Mouse (Mus musculus): Measurements from ENCODE around the gene Tmpo. TPM values are rescaled to one million over a fixed set of nuclear protein-coding genes. Genes with fewer than 3 reads are reported as not detected.
A peak's percentile ranks its signal among the peaks of the same experiment; 100 is the strongest.
"Not testable (repeated sequence)": the region's sequence is repeated elsewhere in the genome, so short reads cannot be mapped to it uniquely, and the experiment has no call there.

The Tmpo gene
- polyA plus RNA-seq, 1 experiment from 2014 or later: 139 TPM

GRCm38 (mm10) chr10:91188684-91189287 lies 7.7 kb upstream of the Tmpo start:
- Histone ChIP-seq H3K36me3 (ENCODE audit: control insufficient read depth, insufficient read depth) (no peaks in the 10 kb centered on the region), H3K27ac (ENCODE audit: low read length) (no peak overlapping the region), H3K4me2 (ENCODE audit: low read length) (no peak overlapping the region), H3K9me3 (ENCODE audit: control insufficient read depth, low read length) (no peaks in the 10 kb centered on the region), H3K27me3 (replicated peaks; ENCODE audit: control insufficient read depth, insufficient read depth, low read length) (no peaks in the 10 kb centered on the region), H3K4me1 (replicated peaks; ENCODE audit: control insufficient read depth, insufficient read depth, low read length) (peaks cover 10% of the 10 kb centered on the region), H3K9ac (replicated peaks; ENCODE audit: low read depth, low read length) (no peak overlapping the region), H3K4me3 (replicated peaks; ENCODE audit: low read length) (no peak overlapping the region)
- no peak for ATAC-seq
- WGBS: 75% methylated on average over 5 of the region's 5 CpGs

DNA sequence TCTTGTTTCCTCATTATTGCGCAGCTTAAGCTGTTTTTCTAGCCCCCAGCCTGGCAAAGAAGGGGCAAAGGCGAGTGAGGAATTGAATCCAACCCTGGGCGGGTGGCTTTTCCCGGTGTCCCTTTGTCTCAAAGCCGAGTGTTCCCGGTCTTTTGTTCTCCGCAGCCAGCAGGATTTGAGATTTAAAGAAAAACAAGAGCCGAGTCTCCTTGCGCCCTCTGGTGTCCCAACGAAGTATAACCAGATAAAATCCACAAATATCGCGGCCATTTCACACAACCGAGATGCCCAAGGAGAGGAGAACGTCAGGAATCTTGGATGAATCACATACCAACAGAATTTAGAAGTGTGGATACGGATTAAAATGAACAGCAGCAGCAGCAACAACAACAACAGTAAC lies 6.8 kb upstream of the Tmpo start:
- Histone ChIP-seq H3K27me3 (replicated peaks; ENCODE audit: control insufficient read depth, insufficient read depth, low read length) (no peaks in the 10 kb centered on the region), H3K27ac (ENCODE audit: low read length) (peak overlapping the region; percentile 98), H3K36me3 (ENCODE audit: control insufficient read depth, insufficient read depth) (no peaks in the 10 kb centered on the region), H3K9me3 (ENCODE audit: control insufficient read depth, low read length) (no peaks in the 10 kb centered on the region), H3K4me1 (replicated peaks; ENCODE audit: control insufficient read depth, insufficient read depth, low read length) (peaks cover 17% of the 10 kb centered on the region), H3K9ac (replicated peaks; ENCODE audit: low read depth, low read length) (peak overlapping the region; percentile 84), H3K4me3 (replicated peaks; ENCODE audit: low read length) (peak overlapping the region; percentile 46), H3K4me2 (ENCODE audit: low read length) (peak overlapping the region; percentile 67)
- 0% methylated on average over 15 of the region's 15 CpGs for WGBS
- ATAC-seq: peak; percentile 56

- Histone ChIP-seq H3K4me1 (replicated peaks; ENCODE audit: control insufficient read depth, insufficient read depth, low read length) (peaks cover 17% of the 10 kb centered on the region), H3K9me3 (ENCODE audit: control insufficient read depth, low read length) (no peaks in the 10 kb centered on the region), H3K4me3 (replicated peaks; ENCODE audit: low read length) (peak overlapping the region; percentile 46), H3K4me2 (ENCODE audit: low read length) (peak overlapping the region; percentile 67), H3K36me3 (ENCODE audit: control insufficient read depth, insufficient read depth) (no peaks in the 10 kb centered on the region), H3K27me3 (replicated peaks; ENCODE audit: control insufficient read depth, insufficient read depth, low read length) (no peaks in the 10 kb centered on the region), H3K9ac (replicated peaks; ENCODE audit: low read depth, low read length) (peak overlapping the region; percentile 84), H3K27ac (ENCODE audit: low read length) (peak overlapping the region; percentile 98)
- peak; percentile 16; the same call in 1 of the 2 replicates for ATAC-seq
- 11% methylated on average over 10 of the region's 10 CpGs for WGBS
Observed at GRCm38 (mm10) chr10:91187349-91187748, 6.2 kb upstream of the Tmpo start.

DNA sequence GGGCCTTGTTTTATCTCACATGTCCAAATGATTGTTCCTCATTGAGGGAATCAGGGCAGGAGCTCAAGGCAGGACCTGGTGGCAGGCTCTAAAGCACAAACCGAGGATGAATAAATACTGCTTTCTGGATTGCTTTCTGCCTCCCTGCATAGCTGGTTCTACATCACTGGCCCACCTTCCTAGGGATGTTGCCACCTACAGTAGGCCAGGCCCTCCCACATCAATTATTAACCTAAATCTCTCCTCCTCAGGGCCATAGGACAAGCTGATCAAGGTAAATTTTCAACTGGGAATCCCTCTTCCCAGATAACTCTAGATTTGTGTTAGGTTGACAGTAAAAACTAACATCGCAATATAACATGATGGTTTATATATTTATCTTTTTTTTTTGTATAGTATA lies 4.6 kb upstream of the Tmpo start:
- no peak for ATAC-seq
- no peak overlapping the region for H3K4me2 ChIP-seq (ENCODE audit: low read length)
- H3K4me1 ChIP-seq (replicated peaks; ENCODE audit: control insufficient read depth, insufficient read depth, low read length): peaks cover 21% of the 10 kb centered on the region
- no peak overlapping the region for H3K27ac ChIP-seq (ENCODE audit: low read length)
- H3K27me3 ChIP-seq (replicated peaks; ENCODE audit: control insufficient read depth, insufficient read depth, low read length): no peaks in the 10 kb centered on the region
- WGBS: 88% methylated on average over 2 of the region's 2 CpGs
- H3K9ac ChIP-seq (replicated peaks; ENCODE audit: low read depth, low read length): no peak overlapping the region
- no peaks in the 10 kb centered on the region for H3K36me3 ChIP-seq (ENCODE audit: control insufficient read depth, insufficient read depth)
- no peaks in the 10 kb centered on the region for H3K9me3 ChIP-seq (ENCODE audit: control insufficient read depth, low read length)
- no peak overlapping the region for H3K4me3 ChIP-seq (replicated peaks; ENCODE audit: low read length)

DNA sequence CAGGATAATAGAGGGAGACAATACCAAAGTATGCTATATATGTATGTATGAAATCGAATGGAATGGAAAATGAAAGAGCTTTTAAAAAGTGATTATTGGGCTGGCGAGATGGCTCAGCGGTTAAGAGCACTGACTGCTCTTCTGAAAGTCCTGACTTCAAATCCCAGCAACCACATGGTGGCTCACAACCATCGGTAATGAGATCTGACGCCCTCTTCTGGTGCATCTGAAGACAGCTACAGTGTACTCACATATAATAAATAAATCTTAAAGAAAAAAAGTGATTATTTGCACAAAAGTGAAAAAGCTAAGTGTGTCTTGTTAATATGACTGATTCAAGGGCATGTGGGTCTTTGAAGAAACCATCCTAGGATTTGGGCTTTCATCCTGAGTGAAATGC lies 3.8 kb upstream of the Tmpo start:
- WGBS: 68% methylated on average over 5 of the region's 5 CpGs
- not testable (repeated sequence) for H3K9ac ChIP-seq (replicated peaks; ENCODE audit: low read depth, low read length); H3K36me3 ChIP-seq (ENCODE audit: control insufficient read depth, insufficient read depth); H3K9me3 ChIP-seq (ENCODE audit: control insufficient read depth, low read length); H3K4me3 ChIP-seq (replicated peaks; ENCODE audit: low read length); H3K27ac ChIP-seq (ENCODE audit: low read length); H3K27me3 ChIP-seq (replicated peaks; ENCODE audit: control insufficient read depth, insufficient read depth, low read length); ATAC-seq; H3K4me2 ChIP-seq (ENCODE audit: low read length)
- peaks cover 25% of the 10 kb centered on the region for H3K4me1 ChIP-seq (replicated peaks; ENCODE audit: control insufficient read depth, insufficient read depth, low read length)

DNA sequence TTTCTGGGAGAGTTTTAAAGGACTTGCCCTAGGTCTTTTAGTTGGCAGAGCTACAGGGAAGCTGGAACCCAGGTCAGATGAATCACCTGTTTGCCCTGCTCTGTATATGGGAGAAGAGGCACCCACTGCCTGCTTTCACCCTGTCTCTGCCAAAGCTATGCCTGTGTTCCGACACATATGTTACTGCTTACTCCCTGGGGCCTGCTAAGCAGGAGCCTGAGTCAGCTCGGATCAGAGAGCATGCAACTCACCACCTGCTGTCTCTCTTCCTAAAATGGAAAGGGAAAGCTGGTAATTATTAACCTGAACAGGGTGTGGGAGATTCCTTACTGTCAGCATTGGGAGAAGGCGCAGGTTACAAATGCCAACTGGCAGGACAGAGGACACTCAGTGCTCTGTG lies 2.2 kb upstream of the Tmpo start:
- Histone ChIP-seq H3K9me3 (ENCODE audit: control insufficient read depth, low read length) (no peaks in the 10 kb centered on the region), H3K27me3 (replicated peaks; ENCODE audit: control insufficient read depth, insufficient read depth, low read length) (no peaks in the 10 kb centered on the region), H3K4me2 (ENCODE audit: low read length) (peak overlapping the region; percentile 46), H3K4me3 (replicated peaks; ENCODE audit: low read length) (no peak overlapping the region), H3K27ac (ENCODE audit: low read length) (peak overlapping the region; percentile 13), H3K36me3 (ENCODE audit: control insufficient read depth, insufficient read depth) (no peaks in the 10 kb centered on the region), H3K4me1 (replicated peaks; ENCODE audit: control insufficient read depth, insufficient read depth, low read length) (peaks cover 25% of the 10 kb centered on the region), H3K9ac (replicated peaks; ENCODE audit: low read depth, low read length) (no peak overlapping the region)
- ATAC-seq: no peak
- WGBS: 40% methylated on average over 3 of the region's 3 CpGs

GRCm38 (mm10) chr10:91182291-91182990 lies 1.3 kb upstream of the Tmpo start:
- 0 out of 2 replicates have a peak, but pooled peaks have one; percentile 9 for ATAC-seq
- 0% methylated on average over 16 of the region's 16 CpGs for WGBS
- H3K4me1 ChIP-seq (replicated peaks; ENCODE audit: control insufficient read depth, insufficient read depth, low read length): peaks cover 22% of the 10 kb centered on the region

GRCm38 (mm10) chr10:91181461-91182288 lies 560 bp upstream of the Tmpo start:
- Histone ChIP-seq H3K9ac (replicated peaks; ENCODE audit: low read depth, low read length) (peak overlapping the region; percentile 76), H3K4me2 (ENCODE audit: low read length) (peak overlapping the region; percentile 49), H3K4me1 (replicated peaks; ENCODE audit: control insufficient read depth, insufficient read depth, low read length) (peaks cover 15% of the 10 kb centered on the region), H3K27ac (ENCODE audit: low read length) (peak overlapping the region; percentile 99), H3K36me3 (ENCODE audit: control insufficient read depth, insufficient read depth) (no peaks in the 10 kb centered on the region), H3K4me3 (replicated peaks; ENCODE audit: low read length) (peak overlapping the region; percentile 71), H3K9me3 (ENCODE audit: control insufficient read depth, low read length) (no peaks in the 10 kb centered on the region), H3K27me3 (replicated peaks; ENCODE audit: control insufficient read depth, insufficient read depth, low read length) (no peaks in the 10 kb centered on the region)
- ATAC-seq: peak; percentile 90
- under 1% methylated on average over 64 of the region's 69 CpGs for WGBS

More at GRCm38 (mm10) chr10:91182291-91182990, 1.3 kb upstream of the Tmpo start:
- no peaks in the 10 kb centered on the region for H3K36me3 ChIP-seq (ENCODE audit: control insufficient read depth, insufficient read depth)
- H3K9me3 ChIP-seq (ENCODE audit: control insufficient read depth, low read length): no peaks in the 10 kb centered on the region
- no peaks in the 10 kb centered on the region for H3K27me3 ChIP-seq (replicated peaks; ENCODE audit: control insufficient read depth, insufficient read depth, low read length)
- H3K27ac ChIP-seq (ENCODE audit: low read length): peak overlapping the region; percentile 99
- H3K9ac ChIP-seq (replicated peaks; ENCODE audit: low read depth, low read length): peak overlapping the region; percentile 76
- peak overlapping the region; percentile 46 for H3K4me2 ChIP-seq (ENCODE audit: low read length)
- H3K4me3 ChIP-seq (replicated peaks; ENCODE audit: low read length): peak overlapping the region; percentile 71

GRCm38 (mm10) chr10:91180301-91180700 lies 814 bp downstream of the Tmpo start:
- Histone ChIP-seq H3K27me3 (replicated peaks; ENCODE audit: control insufficient read depth, insufficient read depth, low read length) (no peaks in the 10 kb centered on the region), H3K9me3 (ENCODE audit: control insufficient read depth, low read length) (no peaks in the 10 kb centered on the region), H3K9ac (replicated peaks; ENCODE audit: low read depth, low read length) (no peak overlapping the region; the same call in 1 of the 2 replicates), H3K27ac (ENCODE audit: low read length) (peak overlapping the region; percentile 31), H3K4me3 (replicated peaks; ENCODE audit: low read length) (peak overlapping the region; percentile 71), H3K4me2 (ENCODE audit: low read length) (peak overlapping the region; percentile 49), H3K36me3 (ENCODE audit: control insufficient read depth, insufficient read depth) (no peaks in the 10 kb centered on the region), H3K4me1 (replicated peaks; ENCODE audit: control insufficient read depth, insufficient read depth, low read length) (peaks cover 15% of the 10 kb centered on the region)
- no peak for ATAC-seq
- 14% methylated on average over 7 of the region's 7 CpGs for WGBS

All from forebrain, embryonic 16.5 days (tissue).